Mouse (Mus musculus): ENCODE data around the gene Pacsin3.

Gene Pacsin3

DNA sequence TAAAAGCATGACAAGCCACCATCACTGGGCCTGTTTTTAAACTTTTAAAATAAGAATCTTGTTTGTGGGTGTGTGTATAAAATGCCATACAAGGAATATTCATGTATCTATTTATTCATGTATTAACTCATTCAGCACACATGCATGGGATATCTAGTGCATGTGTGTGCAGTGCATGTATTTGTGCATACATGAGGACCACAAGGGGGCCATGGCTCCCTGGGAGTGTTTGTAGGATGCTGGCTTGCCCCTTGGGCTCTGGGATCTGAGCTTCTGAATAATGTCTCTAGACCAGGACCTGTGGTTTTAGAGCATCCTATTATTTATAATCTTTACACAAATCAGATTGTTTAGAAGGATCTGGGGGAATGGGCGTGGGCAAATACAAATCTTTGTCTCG, 45.0 kb downstream of the Pacsin3 start:
- intact Hi-C loops (cut with DNase I), result no loop called here

DNA sequence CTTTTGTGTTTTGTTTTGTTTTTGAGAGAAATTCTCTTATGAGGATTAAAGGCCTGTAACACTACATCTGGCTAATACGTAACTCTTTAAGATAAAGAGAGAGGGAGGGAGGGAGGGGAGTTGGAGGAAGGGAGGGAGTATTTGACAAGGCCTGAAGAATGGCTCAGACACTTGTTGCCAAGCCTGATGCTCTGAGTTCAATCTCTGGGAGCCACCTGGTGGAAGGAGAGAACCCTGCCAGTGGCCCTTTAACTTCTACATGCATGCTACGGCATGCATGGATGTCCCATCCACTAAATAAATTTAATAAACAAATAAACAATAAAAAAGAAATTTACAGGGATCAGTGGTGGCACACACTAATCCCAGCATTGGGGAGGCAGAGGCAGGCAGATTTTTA, 46.1 kb downstream of the Pacsin3 start:
- intact Hi-C loops (cut with DNase I), result no loop called here

- intact Hi-C loops (cut with DNase I), result no loop called here
Observed at GRCm38 (mm10) chr2:91302845-91303244, 47.1 kb downstream of the Pacsin3 start.

- intact Hi-C loops (cut with DNase I), result no loop called here
Observed at GRCm38 (mm10) chr2:91305926-91306325, 50.2 kb downstream of the Pacsin3 start.

- intact Hi-C loops (cut with DNase I), result no loop called here
Observed at GRCm38 (mm10) chr2:91306589-91306988, 50.8 kb downstream of the Pacsin3 start.

- intact Hi-C loops (cut with DNase I), result no loop called here
Observed at GRCm38 (mm10) chr2:91308680-91309079, 52.9 kb downstream of the Pacsin3 start.

GRCm38 (mm10) chr2:91309546-91309945, 53.8 kb downstream of the Pacsin3 start:
- intact Hi-C loops (cut with DNase I), result no loop called here

GRCm38 (mm10) chr2:91312578-91313311, 57.0 kb downstream of the Pacsin3 start:
- intact Hi-C loops (cut with DNase I), result no loop called here

- intact Hi-C loops (cut with DNase I), result no loop called here
Observed at GRCm38 (mm10) chr2:91314184-91314583, 58.4 kb downstream of the Pacsin3 start.

Data from adrenal gland (tissue).